Mouse (Mus musculus) liver, postnatal 0 days (tissue): ENCODE results near the gene Sept3.

Experiments used
- CTCF ChIP-seq: sonication (generic); IDR thresholded peaks from 2 replicates; pipeline ENCODE4 v1.5.1; 2016; ENCODE audit warnings: antibody characterized with exemption, low read depth
- EP300 ChIP-seq: IDR thresholded peaks from 2 replicates; pipeline ENCODE4 v1.6.1; 2016; ENCODE audit warnings: antibody characterized with exemption, low read depth, mild to moderate bottlenecking

DNA sequence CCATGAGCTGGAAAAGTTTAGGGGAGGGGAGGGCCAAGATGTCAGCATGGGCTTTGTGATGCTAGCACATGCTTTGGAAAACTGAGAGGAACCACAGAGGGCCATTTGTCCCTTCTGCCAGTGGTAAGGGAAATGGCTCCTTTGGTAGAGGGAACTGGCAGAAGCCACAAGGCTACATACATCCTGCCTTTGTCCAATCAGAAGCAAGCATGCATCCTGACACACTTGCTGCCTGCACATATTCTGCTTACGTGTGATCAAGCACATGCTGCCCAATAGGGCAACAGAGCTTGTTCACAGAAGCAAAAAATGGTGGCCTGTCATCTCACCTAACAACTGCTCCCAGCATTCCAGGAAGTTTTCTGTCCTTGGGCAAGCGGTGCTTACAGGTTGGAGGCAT is 50.7 kb downstream of the Sept3 start:
- TF ChIP-seq EP300 (no peak), CTCF (no peak)
